Mouse (Mus musculus) cerebellum, adult 11 months (tissue): ENCODE measurements around the gene Rps6kb2.

Experiments
- DNase-seq: peaks from one replicate; pipeline ENCODE4 v3.0.0; 2022

Gene Rps6kb2

DNA sequence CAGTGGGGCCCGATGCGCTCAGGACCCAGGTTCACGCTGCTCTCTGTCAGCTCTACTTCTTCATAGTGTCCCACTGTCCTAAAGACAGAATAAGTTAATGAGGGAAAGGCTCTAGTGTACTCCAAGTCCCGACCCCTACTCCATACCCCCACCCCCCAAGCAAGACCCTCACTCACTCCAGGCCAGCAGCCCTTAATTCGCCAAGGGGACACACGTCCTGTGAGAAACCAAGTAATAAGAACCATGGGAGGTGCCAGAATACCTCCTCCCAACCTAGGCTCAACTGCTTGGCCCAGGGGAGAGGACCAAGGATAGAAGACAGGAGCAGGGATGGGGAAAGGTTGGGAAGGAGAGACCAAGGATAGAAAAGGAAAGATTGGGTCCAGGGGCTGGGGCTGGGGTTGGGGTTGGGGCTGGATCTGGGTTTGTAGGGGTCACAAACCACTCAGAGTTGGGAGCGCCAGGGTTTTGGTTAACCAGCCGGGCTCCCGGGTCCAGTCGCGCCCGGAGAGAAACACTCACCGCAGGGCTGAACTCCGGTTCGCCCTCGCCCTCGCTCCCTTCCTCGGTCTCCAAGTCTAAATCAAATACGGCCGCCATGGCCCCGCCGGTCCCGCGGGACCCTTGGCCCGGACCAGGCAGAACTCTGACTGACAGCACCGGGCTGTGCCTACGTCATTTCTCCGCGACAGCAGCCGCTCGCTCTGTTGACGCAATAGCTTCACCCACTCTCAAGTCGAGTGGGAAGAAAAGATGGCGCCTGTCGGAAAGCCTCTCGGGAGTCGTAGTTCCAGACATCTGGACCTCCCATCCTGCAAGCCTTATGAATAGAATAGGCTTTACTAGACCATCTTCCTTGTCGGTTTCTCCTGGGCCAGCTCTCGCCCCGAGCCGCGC is at the start of gene Rps6kb2:
TSS of gene Rps6kb2 (minus strand) at position 709 of the 897 bp plus-strand sequence.
- peak; percentile 94 for DNase-seq

GRCm38 (mm10) chr19:4211891-4212588 is 48.9 kb upstream of the Rps6kb2 start:
- DNase-seq: no peak

- DNase-seq: no peak
Measured at GRCm38 (mm10) chr19:4208563-4208962, 45.4 kb upstream of the Rps6kb2 start.

- DNase-seq: peak; percentile 70
Measured at GRCm38 (mm10) chr19:4206971-4207370, 43.8 kb upstream of the Rps6kb2 start.

GRCm38 (mm10) chr19:4204889-4205288 is 41.7 kb upstream of the Rps6kb2 start:
- DNase-seq: no peak

- no peak for DNase-seq
Measured at GRCm38 (mm10) chr19:4203604-4204326, 40.6 kb upstream of the Rps6kb2 start.

DNA sequence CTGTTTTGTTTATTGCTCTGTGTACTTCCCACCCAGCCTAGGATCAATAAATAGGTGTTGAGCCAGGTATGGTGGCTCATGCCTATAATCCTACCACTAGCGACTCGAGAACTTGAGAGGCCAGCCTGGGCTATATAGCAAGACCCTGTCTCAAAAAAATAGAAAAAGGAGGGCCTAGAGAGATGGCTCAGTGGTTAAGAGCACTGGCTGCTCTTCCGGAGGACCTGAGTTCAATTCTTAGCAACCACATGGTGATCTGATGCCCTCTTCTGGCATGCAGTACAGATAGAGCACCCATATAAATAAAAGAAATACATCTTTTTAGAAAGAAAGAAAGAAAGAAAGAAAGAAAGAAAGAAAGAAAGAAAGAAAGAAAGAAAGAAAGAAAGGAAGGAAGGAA is 40.0 kb upstream of the Rps6kb2 start:
- DNase-seq: no peak

GRCm38 (mm10) chr19:4202149-4202548 is 39.0 kb upstream of the Rps6kb2 start:
- DNase-seq: no peak

GRCm38 (mm10) chr19:4201291-4201909 is 38.2 kb upstream of the Rps6kb2 start, which contains the start of gene Rad9a:
TSS of gene Rad9a (minus strand) at chr19:4201662.
- DNase-seq: peak; percentile 94

GRCm38 (mm10) chr19:4197180-4197579 is 34.0 kb upstream of the Rps6kb2 start:
- DNase-seq: no peak

DNA sequence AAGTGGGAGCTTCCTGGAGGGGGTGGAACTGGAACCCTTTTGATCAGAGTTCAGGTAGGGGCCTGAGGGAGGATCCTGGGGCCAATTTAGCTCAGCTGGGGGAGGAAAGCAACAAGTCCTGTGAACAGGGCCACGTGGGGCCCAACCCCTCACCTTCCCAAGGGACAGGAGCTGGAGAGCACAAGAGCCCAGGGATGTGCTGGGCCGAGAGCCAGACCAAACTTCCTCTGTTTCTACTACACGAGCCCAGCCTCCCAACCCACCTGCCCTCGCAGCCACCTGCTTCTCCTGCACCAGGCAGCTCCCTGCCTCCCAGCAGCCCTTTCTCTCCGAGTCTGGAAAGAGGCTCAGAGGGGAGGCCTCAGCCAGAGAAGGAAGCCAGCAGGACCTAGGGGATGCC is 33.4 kb upstream of the Rps6kb2 start:
- no peak for DNase-seq

DNA sequence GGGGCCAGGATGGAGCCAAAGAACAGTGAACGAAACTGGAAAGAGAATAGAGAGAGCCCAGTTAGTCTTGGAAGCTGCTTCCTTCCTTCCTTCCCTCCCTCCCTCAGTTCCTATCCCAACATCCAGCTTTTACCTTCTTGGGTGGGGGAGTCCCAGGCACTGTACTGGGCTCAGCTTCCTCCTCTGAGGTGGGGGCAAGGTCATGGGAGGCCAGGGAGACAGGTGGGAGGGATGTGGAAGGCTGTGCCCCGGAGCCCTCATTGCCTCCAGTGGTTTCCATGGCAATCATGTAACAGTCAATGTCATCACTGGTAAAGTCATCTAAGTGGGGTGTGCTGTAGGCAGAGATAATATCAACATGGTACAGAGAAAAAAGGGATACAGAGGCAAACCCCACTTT is 32.9 kb upstream of the Rps6kb2 start:
- no peak for DNase-seq

- DNase-seq: peak; percentile 81
Measured at GRCm38 (mm10) chr19:4194776-4195650, 31.9 kb upstream of the Rps6kb2 start.

- DNase-seq: no peak
Measured at GRCm38 (mm10) chr19:4194021-4194724, 31.0 kb upstream of the Rps6kb2 start.

DNA sequence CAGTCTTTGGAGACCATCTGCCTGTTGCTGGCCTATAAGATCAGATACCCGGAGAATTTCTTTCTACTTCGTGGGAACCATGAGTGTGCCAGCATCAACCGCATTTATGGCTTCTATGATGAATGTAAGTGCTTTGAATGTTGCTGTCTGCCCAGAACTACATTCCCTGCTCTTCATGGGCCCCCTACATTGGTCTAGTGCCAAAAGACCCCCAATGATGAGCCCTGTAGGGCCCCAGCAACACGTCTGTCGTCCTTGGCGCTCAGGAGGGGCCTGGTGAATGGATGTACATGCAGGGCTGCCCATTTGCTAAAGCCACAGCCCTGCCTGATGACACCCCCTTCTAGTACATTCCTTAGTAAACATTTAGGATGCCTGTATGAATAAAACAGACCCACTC is 30.0 kb upstream of the Rps6kb2 start:
- DNase-seq: no peak

- no peak for DNase-seq
Measured at GRCm38 (mm10) chr19:4192251-4192985, 29.3 kb upstream of the Rps6kb2 start.

DNA sequence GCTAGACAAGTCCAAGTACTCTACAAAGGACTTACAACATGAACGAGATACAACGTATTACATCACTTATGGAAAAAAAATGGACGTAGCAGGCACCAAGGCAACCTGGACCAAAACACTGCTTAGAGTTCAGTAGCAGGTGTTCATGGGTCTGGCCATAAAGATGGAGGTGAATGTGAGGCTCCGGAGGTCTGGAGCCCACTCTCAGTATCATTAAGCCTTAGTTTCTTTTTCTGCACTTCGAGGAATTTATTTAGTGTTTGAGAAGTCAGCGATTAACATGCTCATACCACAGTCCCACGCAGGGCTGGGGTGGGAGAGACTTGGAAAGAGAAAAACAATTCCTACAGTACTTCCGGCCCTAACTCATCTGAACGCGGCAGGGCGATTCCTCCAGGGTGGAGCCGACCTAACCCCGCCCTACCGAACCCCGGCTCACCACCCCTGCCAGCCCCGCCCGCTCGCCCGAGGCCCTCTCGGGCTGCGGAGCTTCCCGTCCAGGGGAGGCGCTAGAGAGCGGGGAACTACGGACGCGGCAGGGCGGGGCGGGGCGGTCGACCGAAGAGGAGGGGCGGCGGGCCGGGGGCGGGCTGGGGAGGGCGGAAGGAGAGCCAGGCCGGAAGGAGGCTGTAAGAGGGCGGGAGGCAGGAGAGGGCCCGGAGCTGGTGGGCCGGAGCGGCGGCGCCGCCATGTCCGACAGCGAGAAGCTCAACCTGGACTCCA is 28.5 kb upstream of the Rps6kb2 start, which contains the start of gene Ppp1ca:
TSS of gene Ppp1ca (plus strand) at position 538 of the 723 bp plus-strand sequence.
- peak; percentile 93 for DNase-seq

- DNase-seq: no peak
Measured at GRCm38 (mm10) chr19:4190831-4191334, 27.7 kb upstream of the Rps6kb2 start, which contains the start of gene Tbc1d10c. TSS of gene Tbc1d10c (minus strand) at chr19:4191284.

- no peak for DNase-seq
Measured at GRCm38 (mm10) chr19:4189051-4189620, 26.0 kb upstream of the Rps6kb2 start.
